Mouse (Mus musculus): ENCODE measurements around the gene Plvap. TPM values are rescaled to one million over a fixed set of nuclear protein-coding genes. Genes with fewer than 3 reads are reported as not detected.

The Plvap gene
- polyA plus RNA-seq, 1 experiment from 2014 or later, result 20.8 TPM

- H3K4me2 ChIP-seq, result no peak overlapping the region
- peaks cover 55% of the 10 kb centered on the region for H3K36me3 ChIP-seq
- H3K4me1 ChIP-seq (replicated peaks), result peaks cover 34% of the 10 kb centered on the region
- H3K4me3 ChIP-seq, result no peak overlapping the region
- no peaks in the 10 kb centered on the region; the same call in 1 of the 2 replicates for H3K27me3 ChIP-seq
- ATAC-seq (ENCODE audit: low read depth), result no peak
- WGBS, result 42% methylated on average over 22 of the region's 22 CpGs
- H3K9me3 ChIP-seq, result no peaks in the 10 kb centered on the region
- no peak overlapping the region for H3K9ac ChIP-seq
- H3K27ac ChIP-seq (replicated peaks), result no peak overlapping the region
These were observed 54.6 kb downstream of the Plvap start for GRCm38 (mm10) chr8:71456906-71457305.

- Histone ChIP-seq H3K27ac (replicated peaks) (no peak overlapping the region), H3K27me3 (no peaks in the 10 kb centered on the region; the same call in 1 of the 2 replicates), H3K9me3 (no peaks in the 10 kb centered on the region), H3K9ac (no peak overlapping the region), H3K4me1 (replicated peaks) (peaks cover 14% of the 10 kb centered on the region), H3K36me3 (peaks cover 35% of the 10 kb centered on the region), H3K4me2 (no peak overlapping the region), H3K4me3 (no peak overlapping the region)
- WGBS, result 79% methylated on average over 8 of the region's 8 CpGs
- no peak for ATAC-seq (ENCODE audit: low read depth)
These were observed 56.9 kb downstream of the Plvap start for GRCm38 (mm10) chr8:71454668-71455067.

GRCm38 (mm10) chr8:71452669-71453068 is 58.9 kb downstream of the Plvap start:
- Histone ChIP-seq H3K4me1 (replicated peaks) (no peaks in the 10 kb centered on the region), H3K36me3 (peaks cover 15% of the 10 kb centered on the region), H3K27me3 (no peaks in the 10 kb centered on the region; the same call in 1 of the 2 replicates), H3K9me3 (no peaks in the 10 kb centered on the region), H3K27ac (replicated peaks) (no peak overlapping the region), H3K9ac (no peak overlapping the region), H3K4me3 (no peak overlapping the region), H3K4me2 (no peak overlapping the region)
- 90% methylated on average over 2 of the region's 2 CpGs for WGBS
- ATAC-seq (ENCODE audit: low read depth), result no peak

- H3K27ac ChIP-seq (replicated peaks), result no peak overlapping the region
- H3K9ac ChIP-seq, result no peak overlapping the region
- 41% methylated on average over 11 of the region's 11 CpGs for WGBS
- H3K4me3 ChIP-seq, result no peak overlapping the region
- H3K27me3 ChIP-seq, result no peaks in the 10 kb centered on the region; the same call in 1 of the 2 replicates
- peaks cover 6% of the 10 kb centered on the region for H3K36me3 ChIP-seq
- ATAC-seq (ENCODE audit: low read depth), result no peak
- H3K4me2 ChIP-seq, result no peak overlapping the region
- no peaks in the 10 kb centered on the region for H3K4me1 ChIP-seq (replicated peaks)
- no peaks in the 10 kb centered on the region for H3K9me3 ChIP-seq
These were observed 59.8 kb downstream of the Plvap start for GRCm38 (mm10) chr8:71451777-71452176.

- ATAC-seq (ENCODE audit: low read depth), result no peak
- 61% methylated on average over 4 of the region's 4 CpGs for WGBS
- no peaks in the 10 kb centered on the region for H3K4me1 ChIP-seq (replicated peaks)
These were observed 60.2 kb downstream of the Plvap start for GRCm38 (mm10) chr8:71451337-71451736.

More at GRCm38 (mm10) chr8:71451337-71451736, 60.2 kb downstream of the Plvap start:
- peaks cover 2% of the 10 kb centered on the region for H3K36me3 ChIP-seq
- H3K4me3 ChIP-seq, result no peak overlapping the region
- H3K9me3 ChIP-seq, result no peaks in the 10 kb centered on the region
- H3K27me3 ChIP-seq, result no peaks in the 10 kb centered on the region; the same call in 1 of the 2 replicates
- H3K4me2 ChIP-seq, result no peak overlapping the region
- H3K27ac ChIP-seq (replicated peaks), result no peak overlapping the region
- H3K9ac ChIP-seq, result no peak overlapping the region

Other genes with a start within 250 kb of the Plvap start
- gene Myo9b, start 239.0 kb downstream of the Plvap start, polyA plus RNA-seq (2015; fragmentation: Nextera tagmentation; extraction: Ambion mirVana), result 17.9 and 18.6 TPM in 2 replicates
- gene Haus8, start 238.8 kb downstream of the Plvap start, polyA plus RNA-seq (2015; fragmentation: Nextera tagmentation; extraction: Ambion mirVana), result 51.9 and 64.3 TPM in 2 replicates
- 109 and 111 TPM in 2 replicates for gene Use1, start 144.9 kb downstream of the Plvap start, polyA plus RNA-seq (2015; fragmentation: Nextera tagmentation; extraction: Ambion mirVana)
- gene Ocel1, start 140.5 kb downstream of the Plvap start, polyA plus RNA-seq (2015; fragmentation: Nextera tagmentation; extraction: Ambion mirVana), result 4.3 and 6.0 TPM in 2 replicates
- gene Nr2f6, start 129.8 kb downstream of the Plvap start, polyA plus RNA-seq (2015; fragmentation: Nextera tagmentation; extraction: Ambion mirVana), result 27.9 and 30.3 TPM in 2 replicates
- gene Ushbp1, start 116.0 kb downstream of the Plvap start, polyA plus RNA-seq (2015; fragmentation: Nextera tagmentation; extraction: Ambion mirVana), result 6.1 and 7.3 TPM in 2 replicates
- gene Babam1, start 114.9 kb downstream of the Plvap start, polyA plus RNA-seq (2015; fragmentation: Nextera tagmentation; extraction: Ambion mirVana), result 96.0 and 96.6 TPM in 2 replicates
- gene Ankle1, start 105.7 kb downstream of the Plvap start, polyA plus RNA-seq (2015; fragmentation: Nextera tagmentation; extraction: Ambion mirVana), result 8.2 and 8.4 TPM in 2 replicates
- 127 and 145 TPM in 2 replicates for gene Abhd8, start 48.1 kb downstream of the Plvap start, polyA plus RNA-seq (2015; fragmentation: Nextera tagmentation; extraction: Ambion mirVana)
- gene Mrpl34, start 46.8 kb downstream of the Plvap start, polyA plus RNA-seq (2015; fragmentation: Nextera tagmentation; extraction: Ambion mirVana), result 208 and 237 TPM in 2 replicates
- 217 and 231 TPM in 2 replicates for gene Dda1, start 42.6 kb downstream of the Plvap start, polyA plus RNA-seq (2015; fragmentation: Nextera tagmentation; extraction: Ambion mirVana)
- gene Ano8, start 25.8 kb downstream of the Plvap start, polyA plus RNA-seq (2015; fragmentation: Nextera tagmentation; extraction: Ambion mirVana), result 6.1 and 7.8 TPM in 2 replicates
- 12.0 and 15.5 TPM in 2 replicates for gene Gtpbp3, start 23.6 kb downstream of the Plvap start, polyA plus RNA-seq (2015; fragmentation: Nextera tagmentation; extraction: Ambion mirVana)
- gene Ccdc194, start 14.0 kb upstream of the Plvap start, polyA plus RNA-seq (2015; fragmentation: Nextera tagmentation; extraction: Ambion mirVana), result 0.17 and 0.24 TPM in 2 replicates
- 16.0 and 23.4 TPM in 2 replicates for gene Bst2, start 25.7 kb upstream of the Plvap start, polyA plus RNA-seq (2015; fragmentation: Nextera tagmentation; extraction: Ambion mirVana)
- gene Mvb12a, start 31.2 kb upstream of the Plvap start, polyA plus RNA-seq (2015; fragmentation: Nextera tagmentation; extraction: Ambion mirVana), result 56.2 and 60.7 TPM in 2 replicates
- 0.25 TPM in 1 of 2 replicates, not detected in the other for gene Tmem221, start 47.1 kb upstream of the Plvap start, polyA plus RNA-seq (2015; fragmentation: Nextera tagmentation; extraction: Ambion mirVana)
- not detected in 2 replicates for gene Nxnl1, start 54.8 kb upstream of the Plvap start, polyA plus RNA-seq (2015; fragmentation: Nextera tagmentation; extraction: Ambion mirVana)
- gene Slc27a1, start 57.1 kb upstream of the Plvap start, polyA plus RNA-seq (2015; fragmentation: Nextera tagmentation; extraction: Ambion mirVana), result 81.7 and 82.0 TPM in 2 replicates
- 191 and 213 TPM in 2 replicates for gene Pgls, start 80.4 kb upstream of the Plvap start, polyA plus RNA-seq (2015; fragmentation: Nextera tagmentation; extraction: Ambion mirVana)
- 7.8 and 8.5 TPM in 2 replicates for gene Fam129c, start 85.9 kb upstream of the Plvap start, polyA plus RNA-seq (2015; fragmentation: Nextera tagmentation; extraction: Ambion mirVana)
- gene Colgalt1, start 99.2 kb upstream of the Plvap start, polyA plus RNA-seq (2015; fragmentation: Nextera tagmentation; extraction: Ambion mirVana), result 66.8 and 67.2 TPM in 2 replicates
- gene Unc13a, start 160.0 kb upstream of the Plvap start, polyA plus RNA-seq (2015; fragmentation: Nextera tagmentation; extraction: Ambion mirVana), result 16.6 and 17.7 TPM in 2 replicates
- gene Jak3, start 164.5 kb upstream of the Plvap start, polyA plus RNA-seq (2015; fragmentation: Nextera tagmentation; extraction: Ambion mirVana), result 3.9 and 4.0 TPM in 2 replicates
- gene Insl3, start 177.5 kb upstream of the Plvap start, polyA plus RNA-seq (2015; fragmentation: Nextera tagmentation; extraction: Ambion mirVana), result 0.46 and 1.0 TPM in 2 replicates
- gene B3gnt3, start 190.0 kb upstream of the Plvap start, polyA plus RNA-seq (2015; fragmentation: Nextera tagmentation; extraction: Ambion mirVana), result 0.42 and 0.59 TPM in 2 replicates
- gene Fcho1, start 214.0 kb upstream of the Plvap start, polyA plus RNA-seq (2015; fragmentation: Nextera tagmentation; extraction: Ambion mirVana), result 54.2 and 55.0 TPM in 2 replicates